Mouse (Mus musculus): ENCODE results near the gene Ints7.

Ints7 gene

GRCm38 (mm10) chr1:191632511-191633095 lies 57.2 kb downstream of the Ints7 start:
- DNase-seq (ENCODE audit: low read depth, low spot score), result no peak

- DNase-seq (ENCODE audit: low read depth, low spot score), result no peak
These were observed 58.7 kb downstream of the Ints7 start for GRCm38 (mm10) chr1:191634116-191634515.

- DNase-seq (ENCODE audit: low read depth, low spot score), result no peak
These were observed 63.0 kb downstream of the Ints7 start for GRCm38 (mm10) chr1:191638404-191638803.

GRCm38 (mm10) chr1:191639200-191639807 lies 63.9 kb downstream of the Ints7 start:
- DNase-seq (ENCODE audit: low read depth, low spot score), result no peak

- DNase-seq (ENCODE audit: low read depth, low spot score), result no peak
These were observed 64.7 kb downstream of the Ints7 start for GRCm38 (mm10) chr1:191640146-191640545.

GRCm38 (mm10) chr1:191640848-191641247 lies 65.4 kb downstream of the Ints7 start:
- DNase-seq (ENCODE audit: low read depth, low spot score), result no peak

GRCm38 (mm10) chr1:191641438-191641837 lies 66.0 kb downstream of the Ints7 start:
- DNase-seq (ENCODE audit: low read depth, low spot score), result no peak

GRCm38 (mm10) chr1:191642903-191643302 lies 67.5 kb downstream of the Ints7 start:
- no peak for DNase-seq (ENCODE audit: low read depth, low spot score)

- no peak for DNase-seq (ENCODE audit: low read depth, low spot score)
These were observed 70.5 kb downstream of the Ints7 start for GRCm38 (mm10) chr1:191645921-191646320.

- DNase-seq (ENCODE audit: low read depth, low spot score), result no peak
These were observed 72.2 kb downstream of the Ints7 start for GRCm38 (mm10) chr1:191647590-191647989.

GRCm38 (mm10) chr1:191659441-191659840 lies 84.0 kb downstream of the Ints7 start:
- DNase-seq (ENCODE audit: low read depth, low spot score), result no peak

- DNase-seq (ENCODE audit: low read depth, low spot score), result no peak
These were observed 85.8 kb downstream of the Ints7 start for GRCm38 (mm10) chr1:191661019-191661796.

- no peak for DNase-seq (ENCODE audit: low read depth, low spot score)
These were observed 86.9 kb downstream of the Ints7 start for GRCm38 (mm10) chr1:191662178-191662898.

GRCm38 (mm10) chr1:191662899-191663500 lies 87.6 kb downstream of the Ints7 start:
- no peak for DNase-seq (ENCODE audit: low read depth, low spot score)

GRCm38 (mm10) chr1:191663603-191664002 lies 88.2 kb downstream of the Ints7 start:
- DNase-seq (ENCODE audit: low read depth, low spot score), result no peak

- no peak for DNase-seq (ENCODE audit: low read depth, low spot score)
These were observed 90.9 kb downstream of the Ints7 start for GRCm38 (mm10) chr1:191666351-191666750.

GRCm38 (mm10) chr1:191668030-191668429 lies 92.6 kb downstream of the Ints7 start:
- no peak for DNase-seq (ENCODE audit: low read depth, low spot score)

All from brain, embryonic 18.5 days (tissue).